Mouse (Mus musculus) lung, postnatal 25 days (tissue): ENCODE measurements around the gene Wdr41.
A peak's percentile ranks its signal among the peaks of the same experiment; 100 is the strongest.

ENCODE experiments used
- DNase-seq: peaks from one replicate; pipeline ENCODE4 v3.0.0; 2022; ENCODE audit warnings: low spot score

Gene Wdr41

GRCm38 (mm10) chr13:95034715-95035114, 58.6 kb downstream of the Wdr41 start:
- no peak for DNase-seq

GRCm38 (mm10) chr13:95038200-95038599, 62.1 kb downstream of the Wdr41 start:
- no peak for DNase-seq

- no peak for DNase-seq
Observed at GRCm38 (mm10) chr13:95040140-95040738, 64.1 kb downstream of the Wdr41 start.

GRCm38 (mm10) chr13:95044108-95044507, 68.0 kb downstream of the Wdr41 start:
- no peak for DNase-seq

GRCm38 (mm10) chr13:95050398-95050797, 74.3 kb downstream of the Wdr41 start:
- DNase-seq: no peak

- DNase-seq: no peak
Observed at GRCm38 (mm10) chr13:95052421-95052820, 76.3 kb downstream of the Wdr41 start.

- no peak for DNase-seq
Observed at GRCm38 (mm10) chr13:95055742-95056388, 79.7 kb downstream of the Wdr41 start.

- peak; percentile 29 for DNase-seq
Observed at GRCm38 (mm10) chr13:95056501-95057280, 80.5 kb downstream of the Wdr41 start.

- no peak for DNase-seq
Observed at GRCm38 (mm10) chr13:95058885-95059284, 82.7 kb downstream of the Wdr41 start.

GRCm38 (mm10) chr13:95063390-95064017, 87.4 kb downstream of the Wdr41 start:
- DNase-seq: no peak

GRCm38 (mm10) chr13:95067854-95068253, 91.7 kb downstream of the Wdr41 start:
- DNase-seq: peak; percentile 10

- no peak for DNase-seq
Observed at GRCm38 (mm10) chr13:95070268-95070667, 94.1 kb downstream of the Wdr41 start.
